Mouse (Mus musculus) neural tube, embryonic 11.5 days (tissue): ENCODE results near the gene Nme2. TPM values are rescaled to one million over a fixed set of nuclear protein-coding genes. Genes with fewer than 3 reads are reported as not detected.

ENCODE experiments used
- ATAC-seq: fragments of 200-750 bp; cut with Nextera tagmentation; 2 replicates; pipeline ENCODE4 v1.8.0; 2017; ENCODE audit warnings: moderate number of reproducible peaks, mild to moderate bottlenecking, moderate TSS enrichment, moderate library complexity; ENCODE audit not compliant: insufficient read depth, low FRiP score, low TSS enrichment
- DNase-seq: peaks from one replicate; pipeline ENCODE4 v3.0.0-alpha.2; 2015; ENCODE audit warnings: low spot score
- H3K27ac ChIP-seq: fragments of 300-500 bp; sonication (generic); 2 replicates; pipeline ENCODE4 v1.5.1; 2014; ENCODE audit warnings: low read depth, mild to moderate bottlenecking, low read length
- H3K27me3 ChIP-seq: fragments of 300-500 bp; sonication (generic); 2 replicates; pipeline ENCODE4 v1.6.1; 2014; ENCODE audit warnings: mild to moderate bottlenecking, low read length, mixed read lengths; ENCODE audit not compliant: control insufficient read depth, insufficient read depth
- H3K36me3 ChIP-seq: fragments of 300-500 bp; sonication (generic); 2 replicates; pipeline ENCODE4 v1.6.1; 2014; ENCODE audit warnings: mild to moderate bottlenecking, low read length, moderate library complexity, mixed read lengths; ENCODE audit not compliant: control insufficient read depth, insufficient read depth
- H3K4me1 ChIP-seq: fragments of 300-500 bp; sonication (generic); 2 replicates; pipeline ENCODE4 v1.6.1; 2014; ENCODE audit warnings: low read length, mixed read lengths; ENCODE audit not compliant: control insufficient read depth, insufficient read depth
- H3K4me2 ChIP-seq: fragments of 300-500 bp; sonication (generic); 2 replicates; pipeline ENCODE4 v1.6.1; 2014; ENCODE audit warnings: low read depth, mild to moderate bottlenecking, moderate library complexity
- H3K4me3 ChIP-seq: fragments of 300-500 bp; sonication (generic); 2 replicates; pipeline ENCODE4 v1.5.1; 2014; ENCODE audit warnings: low read depth, low read length
- H3K9ac ChIP-seq: fragments of 300-500 bp; sonication (generic); 2 replicates; pipeline ENCODE4 v1.6.1; 2014; ENCODE audit warnings: mild to moderate bottlenecking, low read length
- H3K9me3 ChIP-seq: fragments of 300-500 bp; sonication (generic); 2 replicates; pipeline ENCODE4 v1.6.1; 2016; ENCODE audit warnings: low read length; ENCODE audit not compliant: control insufficient read depth
- WGBS: fragments of 180-500 bp; shearing (Covaris S2); extraction: QIAGEN DNeasy Blood & Tissue Kit; methylation state at CpG from one replicate; pipeline ENCODE4 v1.1.7; 2014; 5-methylcytosine and 5-hydroxymethylcytosine counted together
- polyA plus RNA-seq: library from polyadenylated mRNA; unstranded; fragments of >200 nt; fragmentation: Nextera tagmentation; extraction: Ambion mirVana; gene quantifications from 2 replicates; pipeline ENCODE4 v1.2.1, GENCODE M21; 2014

Nme2 gene
- polyA plus RNA-seq, 1 experiment from 2014 or later = 109 TPM

GRCm38 (mm10) chr11:93957031-93957555 is 1.0 kb upstream of the Nme2 start:
- no peak for ATAC-seq
- no peak overlapping the region for H3K4me3 ChIP-seq
- H3K9ac ChIP-seq = no peak overlapping the region
- H3K27ac ChIP-seq = no peak overlapping the region
- WGBS = 87% methylated on average over 2 of the region's 2 CpGs
- H3K27me3 ChIP-seq = no peaks in the 10 kb centered on the region
- no peak for DNase-seq
- peaks cover 10% of the 10 kb centered on the region for H3K36me3 ChIP-seq
- H3K9me3 ChIP-seq = no peaks in the 10 kb centered on the region
- no peak overlapping the region for H3K4me2 ChIP-seq
- peaks cover 6% of the 10 kb centered on the region; the same call in 1 of the 2 replicates for H3K4me1 ChIP-seq

- H3K36me3 ChIP-seq = peaks cover 11% of the 10 kb centered on the region; the same call in 1 of the 2 replicates
- ATAC-seq = peak; percentile 95
- under 1% methylated on average over 67 of the region's 67 CpGs for WGBS
These were observed 556 bp downstream of the Nme2 start for GRCm38 (mm10) chr11:93955256-93956150.

GRCm38 (mm10) chr11:93954738-93955255 is 1.3 kb downstream of the Nme2 start:
- H3K9ac ChIP-seq = peak overlapping the region; percentile 72
- H3K4me2 ChIP-seq = peak overlapping the region; percentile 91
- H3K9me3 ChIP-seq = no peaks in the 10 kb centered on the region
- peak; percentile 5; the same call in 1 of the 2 replicates for ATAC-seq
- peaks cover 6% of the 10 kb centered on the region; the same call in 1 of the 2 replicates for H3K4me1 ChIP-seq
- H3K4me3 ChIP-seq = peak overlapping the region; percentile 63
- WGBS = 53% methylated on average over 13 of the region's 13 CpGs
- no peaks in the 10 kb centered on the region for H3K27me3 ChIP-seq
- H3K36me3 ChIP-seq = peaks cover 11% of the 10 kb centered on the region; the same call in 1 of the 2 replicates
- no peak for DNase-seq
- peak overlapping the region; percentile 76; the same call in 1 of the 2 replicates for H3K27ac ChIP-seq

More at GRCm38 (mm10) chr11:93955256-93956150, 556 bp downstream of the Nme2 start:
- Histone ChIP-seq H3K4me1 (peaks cover 6% of the 10 kb centered on the region; the same call in 1 of the 2 replicates), H3K4me2 (peak overlapping the region; percentile 91), H3K9ac (peak overlapping the region; percentile 72), H3K27ac (peak overlapping the region; percentile 76), H3K9me3 (no peaks in the 10 kb centered on the region), H3K27me3 (no peaks in the 10 kb centered on the region), H3K4me3 (peak overlapping the region; percentile 63)
- peak; percentile 93 for DNase-seq

GRCm38 (mm10) chr11:93952376-93952775 is 3.7 kb downstream of the Nme2 start:
- Histone ChIP-seq H3K4me2 (no peak overlapping the region), H3K27me3 (no peaks in the 10 kb centered on the region), H3K4me1 (peaks cover 6% of the 10 kb centered on the region; the same call in 1 of the 2 replicates), H3K9me3 (no peaks in the 10 kb centered on the region), H3K27ac (no peak overlapping the region), H3K9ac (no peak overlapping the region), H3K4me3 (no peak overlapping the region), H3K36me3 (peaks cover 7% of the 10 kb centered on the region)
- DNase-seq = no peak
- ATAC-seq = no peak
- WGBS = 71% methylated on average over 5 of the region's 5 CpGs

- Histone ChIP-seq H3K27me3 (no peaks in the 10 kb centered on the region), H3K4me3 (no peak overlapping the region), H3K27ac (no peak overlapping the region), H3K9ac (no peak overlapping the region), H3K9me3 (no peaks in the 10 kb centered on the region), H3K4me2 (no peak overlapping the region), H3K4me1 (peaks cover 5% of the 10 kb centered on the region; the same call in 1 of the 2 replicates), H3K36me3 (peaks cover 7% of the 10 kb centered on the region)
- no peak for ATAC-seq
- DNase-seq = no peak
- WGBS = 100% methylated on average over 1 of the region's 1 CpGs
These were observed 6.0 kb downstream of the Nme2 start for GRCm38 (mm10) chr11:93950045-93950444.

- WGBS = 89% methylated on average over 9 of the region's 9 CpGs
These were observed 7.0 kb downstream of the Nme2 start for GRCm38 (mm10) chr11:93948887-93949567.

GRCm38 (mm10) chr11:93944986-93945385 is 11.1 kb downstream of the Nme2 start:
- no peaks in the 10 kb centered on the region for H3K4me1 ChIP-seq
- H3K27me3 ChIP-seq = no peaks in the 10 kb centered on the region
- no peak overlapping the region for H3K4me2 ChIP-seq
- DNase-seq = no peak
- no peak overlapping the region for H3K4me3 ChIP-seq
- ATAC-seq = no peak
- H3K9ac ChIP-seq = no peak overlapping the region
- H3K27ac ChIP-seq = no peak overlapping the region
- H3K9me3 ChIP-seq = no peaks in the 10 kb centered on the region
- peaks cover 7% of the 10 kb centered on the region for H3K36me3 ChIP-seq
- WGBS = 79% methylated on average over 3 of the region's 3 CpGs

More at GRCm38 (mm10) chr11:93948887-93949567, 7.0 kb downstream of the Nme2 start:
- Histone ChIP-seq H3K27ac (no peak overlapping the region), H3K4me1 (no peaks in the 10 kb centered on the region), H3K36me3 (peaks cover 7% of the 10 kb centered on the region), H3K4me3 (no peak overlapping the region), H3K4me2 (no peak overlapping the region), H3K9me3 (no peaks in the 10 kb centered on the region), H3K27me3 (no peaks in the 10 kb centered on the region), H3K9ac (no peak overlapping the region)
- ATAC-seq (no peak), DNase-seq (no peak)

GRCm38 (mm10) chr11:93940906-93941305 is 15.2 kb downstream of the Nme2 start:
- Histone ChIP-seq H3K27me3 (no peaks in the 10 kb centered on the region), H3K9ac (no peak overlapping the region), H3K27ac (no peak overlapping the region), H3K4me1 (no peaks in the 10 kb centered on the region), H3K9me3 (no peaks in the 10 kb centered on the region), H3K4me2 (no peak overlapping the region), H3K4me3 (no peak overlapping the region), H3K36me3 (0 out of 2 replicates have a peak, but pooled peaks cover 2% of the 10 kb centered on the region)
- ATAC-seq (no peak), DNase-seq (no peak)
- 93% methylated on average over 2 of the region's 2 CpGs for WGBS
